Mouse (Mus musculus): ENCODE results near the gene Lrriq1. TPM values are rescaled to one million over a fixed set of nuclear protein-coding genes. Genes with fewer than 3 reads are reported as not detected.

Lrriq1 gene
- polyA plus RNA-seq, 1 experiment from 2014 or later = 2.1 TPM

DNA sequence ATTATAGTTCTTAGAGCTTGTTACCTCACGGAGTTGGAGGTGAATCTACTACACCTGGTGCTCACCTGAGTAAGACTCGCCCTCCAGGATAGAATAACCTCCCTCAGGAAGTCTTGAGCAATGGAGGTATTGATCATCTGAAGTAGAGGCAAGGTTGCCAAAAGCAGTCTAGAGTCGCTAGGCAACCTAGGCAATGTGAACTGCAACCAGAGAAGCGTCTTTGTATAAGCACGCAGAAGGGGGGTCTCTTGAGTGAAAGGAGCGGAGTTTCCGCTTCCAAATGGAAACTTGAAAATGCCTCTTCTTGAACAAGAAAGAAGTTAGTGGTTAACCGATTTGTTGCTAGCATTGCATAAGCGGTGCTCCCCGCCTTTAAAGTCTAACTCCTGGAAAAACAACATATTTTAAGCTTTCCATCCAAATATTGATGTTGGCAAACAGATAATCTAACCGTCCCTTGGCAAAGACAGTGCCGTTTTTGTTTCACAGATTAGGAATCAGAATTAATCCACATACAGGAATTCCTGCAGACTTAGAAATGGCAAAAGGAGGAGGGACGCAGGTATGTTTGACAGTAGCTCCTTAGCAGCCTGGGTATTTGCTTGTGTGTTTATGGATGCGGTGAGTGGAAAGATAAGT, 201.0 kb downstream of the Lrriq1 start:
- WGBS = 1% methylated on average over 14 of the region's 14 CpGs
- Histone ChIP-seq H3K27me3 (ENCODE audit: control insufficient read depth, insufficient read depth, low read length) (peaks cover 48% of the 10 kb centered on the region), H3K4me2 (ENCODE audit: low read depth, low read length, severe bottlenecking) (no peak overlapping the region), H3K4me3 (ENCODE audit: low read depth, low read length) (no peak overlapping the region), H3K27ac (ENCODE audit: low read depth, low read length) (no peak overlapping the region), H3K4me1 (replicated peaks; ENCODE audit: control insufficient read depth, insufficient read depth, low read length) (no peaks in the 10 kb centered on the region), H3K36me3 (ENCODE audit: control insufficient read depth, insufficient read depth, low read length) (no peaks in the 10 kb centered on the region), H3K9ac (ENCODE audit: low read length) (no peak overlapping the region), H3K9me3 (ENCODE audit: control insufficient read depth, low read length) (no peaks in the 10 kb centered on the region)
- DNase-seq (ENCODE audit: low spot score) (no peak), ATAC-seq (replicated peaks; ENCODE audit: low FRiP score) (peak; percentile 56)

DNA sequence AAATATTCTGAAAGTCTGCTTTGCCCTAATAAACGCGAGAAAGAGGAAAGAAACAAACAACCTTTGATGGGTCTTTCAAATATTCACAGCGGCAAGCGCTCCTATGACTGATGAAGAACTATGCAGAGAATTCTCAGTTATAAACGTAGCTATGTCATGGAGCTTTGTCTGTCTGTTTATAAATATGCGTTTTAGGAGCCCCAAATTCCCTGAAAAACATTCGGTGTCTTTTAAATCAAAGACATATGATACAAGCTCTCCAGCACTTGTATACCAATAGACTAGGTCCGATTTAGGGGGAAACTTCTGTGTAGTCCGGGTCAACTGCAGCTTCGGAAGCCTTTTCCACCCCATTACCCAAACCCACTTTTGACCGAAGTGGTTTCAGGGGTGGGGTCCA, 205.2 kb downstream of the Lrriq1 start:
- peaks cover 70% of the 10 kb centered on the region for H3K27me3 ChIP-seq (ENCODE audit: control insufficient read depth, insufficient read depth, low read length)
- H3K4me1 ChIP-seq (replicated peaks; ENCODE audit: control insufficient read depth, insufficient read depth, low read length) = 0 out of 2 replicates have a peak, but pooled peaks cover 5% of the 10 kb centered on the region
- no peak for ATAC-seq (replicated peaks; ENCODE audit: low FRiP score)
- H3K4me2 ChIP-seq (ENCODE audit: low read depth, low read length, severe bottlenecking) = no peak overlapping the region
- no peaks in the 10 kb centered on the region for H3K9me3 ChIP-seq (ENCODE audit: control insufficient read depth, low read length)
- no peaks in the 10 kb centered on the region for H3K36me3 ChIP-seq (ENCODE audit: control insufficient read depth, insufficient read depth, low read length)
- peak; percentile 45 for DNase-seq (ENCODE audit: low spot score)
- no peak overlapping the region for H3K27ac ChIP-seq (ENCODE audit: low read depth, low read length)
- H3K9ac ChIP-seq (ENCODE audit: low read length) = no peak overlapping the region
- H3K4me3 ChIP-seq (ENCODE audit: low read depth, low read length) = no peak overlapping the region
- 2% methylated on average over 11 of the region's 11 CpGs for WGBS

DNA sequence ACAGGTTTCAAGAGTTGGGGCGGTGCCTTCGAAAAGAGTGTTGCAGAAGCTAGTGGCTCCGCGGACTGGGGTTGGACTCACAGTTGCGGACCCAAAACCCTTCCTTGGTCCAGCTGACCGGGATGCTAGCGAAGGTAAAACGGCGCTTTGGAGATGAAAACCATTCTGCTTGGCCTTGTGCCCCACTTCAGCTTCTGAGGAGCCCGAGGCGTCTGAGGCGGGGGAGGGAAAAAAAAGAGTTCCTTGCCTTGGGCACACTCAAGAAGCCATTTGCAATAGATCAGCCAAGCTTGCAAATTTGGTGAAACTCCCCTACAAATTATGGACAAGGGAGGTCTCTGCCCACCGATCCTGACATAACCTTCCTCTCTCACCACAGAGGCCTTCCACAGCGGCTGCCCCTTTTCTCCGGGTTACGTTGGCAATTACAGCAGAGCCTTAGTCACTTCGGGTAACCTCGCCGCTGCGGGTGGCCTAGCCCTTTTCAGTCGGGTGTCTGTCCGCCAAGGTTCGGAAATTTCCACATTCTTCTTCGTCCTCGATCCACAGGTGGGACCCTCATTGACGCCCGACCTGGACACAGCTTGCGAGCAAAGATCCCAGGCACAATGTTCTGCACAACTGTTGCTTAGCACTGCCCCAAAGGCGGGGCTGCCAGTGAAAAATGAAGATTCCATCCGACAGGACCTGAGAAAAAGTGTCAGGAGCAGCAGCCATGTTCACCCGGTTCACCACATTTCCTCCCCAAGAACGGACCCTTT, 206.2 kb downstream of the Lrriq1 start, which contains the start of gene Alx1:
TSS of gene Alx1 (minus strand) at position 486 of the 761 bp plus-strand sequence.
- no peaks in the 10 kb centered on the region for H3K36me3 ChIP-seq (ENCODE audit: control insufficient read depth, insufficient read depth, low read length)
- peaks cover 63% of the 10 kb centered on the region for H3K27me3 ChIP-seq (ENCODE audit: control insufficient read depth, insufficient read depth, low read length)
- peak within 1 kb of the TSS; percentile 30 for H3K4me3 ChIP-seq (ENCODE audit: low read depth, low read length)
- no peak for ATAC-seq (replicated peaks; ENCODE audit: low FRiP score)
- H3K4me2 ChIP-seq (ENCODE audit: low read depth, low read length, severe bottlenecking) = peak within 1 kb of the TSS; percentile 24; the same call in 1 of the 2 replicates
- peak; percentile 62 for DNase-seq (ENCODE audit: low spot score)
- no peak within 1 kb of the TSS for H3K27ac ChIP-seq (ENCODE audit: low read depth, low read length)
- 0 out of 2 replicates have a peak, but pooled peaks cover 5% of the 10 kb centered on the region for H3K4me1 ChIP-seq (replicated peaks; ENCODE audit: control insufficient read depth, insufficient read depth, low read length)
- WGBS = under 1% methylated on average over 32 of the region's 32 CpGs
- H3K9me3 ChIP-seq (ENCODE audit: control insufficient read depth, low read length) = no peaks in the 10 kb centered on the region
- H3K9ac ChIP-seq (ENCODE audit: low read length) = no peak within 1 kb of the TSS

DNA sequence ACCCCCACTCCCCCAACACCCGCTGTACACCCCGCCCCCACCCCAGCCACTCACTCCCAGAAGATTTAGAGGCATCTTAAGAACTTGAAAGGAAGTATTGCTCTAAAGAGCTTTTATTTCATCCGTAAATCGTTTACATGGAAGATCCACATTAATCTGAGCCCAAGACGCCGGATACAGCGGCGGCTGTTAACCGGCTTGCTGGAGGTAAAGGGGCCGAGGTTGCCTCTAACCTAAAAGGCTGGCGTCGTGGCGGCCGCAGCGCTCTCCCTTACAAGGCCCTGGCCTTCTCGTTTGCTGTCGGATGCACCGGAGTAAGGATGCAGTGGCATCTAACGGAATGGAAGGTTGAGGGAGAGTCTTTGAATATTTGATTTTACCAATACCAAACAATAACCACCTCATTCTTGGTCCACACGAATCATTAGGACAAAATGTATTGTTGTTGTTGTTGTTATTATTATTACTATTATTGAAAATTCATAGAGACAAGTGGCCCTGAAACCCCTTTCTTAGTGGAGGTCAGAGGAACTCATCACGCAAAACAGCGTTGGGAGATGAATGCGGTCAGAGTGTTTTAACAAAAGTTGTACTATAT, 206.9 kb downstream of the Lrriq1 start:
- H3K9ac ChIP-seq (ENCODE audit: low read length) = no peak overlapping the region
- 0 out of 2 replicates have a peak, but pooled peaks cover 5% of the 10 kb centered on the region for H3K4me1 ChIP-seq (replicated peaks; ENCODE audit: control insufficient read depth, insufficient read depth, low read length)
- H3K9me3 ChIP-seq (ENCODE audit: control insufficient read depth, low read length) = no peaks in the 10 kb centered on the region
- peaks cover 57% of the 10 kb centered on the region for H3K27me3 ChIP-seq (ENCODE audit: control insufficient read depth, insufficient read depth, low read length)
- no peak overlapping the region for H3K27ac ChIP-seq (ENCODE audit: low read depth, low read length)
- peak overlapping the region; percentile 30; the same call in 1 of the 2 replicates for H3K4me3 ChIP-seq (ENCODE audit: low read depth, low read length)
- H3K4me2 ChIP-seq (ENCODE audit: low read depth, low read length, severe bottlenecking) = no peak overlapping the region; the same call in 1 of the 2 replicates
- under 1% methylated on average over 23 of the region's 23 CpGs for WGBS
- no peaks in the 10 kb centered on the region for H3K36me3 ChIP-seq (ENCODE audit: control insufficient read depth, insufficient read depth, low read length)
- no peak for ATAC-seq (replicated peaks; ENCODE audit: low FRiP score)
- DNase-seq (ENCODE audit: low spot score) = peak; percentile 63

DNA sequence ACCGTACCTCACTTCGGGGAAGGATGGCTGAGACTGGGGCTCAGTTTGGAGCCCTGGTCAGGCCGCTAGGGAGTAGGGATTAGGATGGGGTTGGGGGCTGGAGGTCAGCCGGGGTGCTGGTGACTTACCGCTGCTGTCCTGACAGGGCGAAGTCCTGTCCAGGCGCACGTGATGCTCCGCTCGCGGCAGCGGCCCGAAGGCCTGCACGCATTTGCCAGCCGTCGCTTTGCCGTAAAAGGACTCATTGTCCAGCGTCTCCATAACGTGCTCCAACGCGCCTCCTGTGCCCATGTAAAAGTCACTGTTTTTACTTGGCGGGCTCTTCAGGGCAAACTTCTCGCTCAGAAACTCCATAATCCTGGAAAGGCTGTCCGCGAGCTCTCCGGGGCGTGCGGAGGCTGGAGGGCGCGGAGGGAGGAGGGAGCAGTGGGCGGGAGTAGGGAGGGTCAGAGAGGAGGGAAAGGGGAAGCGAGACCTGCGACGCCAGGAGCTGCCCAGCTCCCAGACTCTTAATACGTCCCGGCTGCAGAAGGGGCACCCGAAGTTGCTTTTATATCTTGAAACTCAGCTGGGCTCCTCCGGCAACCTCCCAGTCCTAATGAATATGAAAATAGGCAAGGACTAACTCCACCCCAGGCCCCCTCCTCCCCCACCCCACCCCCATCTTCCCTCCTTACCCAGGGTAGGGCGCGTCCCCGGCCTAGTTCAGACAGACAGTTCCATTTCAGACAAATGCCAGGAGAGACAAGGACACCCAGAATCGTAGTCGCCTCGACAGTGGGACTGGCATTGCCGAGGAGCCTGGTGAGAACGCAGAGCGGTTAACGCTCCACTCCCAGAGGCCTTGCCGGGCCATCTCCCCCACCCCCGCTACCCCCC, 207.6 kb downstream of the Lrriq1 start:
- Histone ChIP-seq H3K9ac (ENCODE audit: low read length) (peak overlapping the region; percentile 44; the same call in 1 of the 2 replicates), H3K4me2 (ENCODE audit: low read depth, low read length, severe bottlenecking) (peak overlapping the region; percentile 41), H3K27ac (ENCODE audit: low read depth, low read length) (peak overlapping the region; percentile 27; the same call in 1 of the 2 replicates), H3K27me3 (ENCODE audit: control insufficient read depth, insufficient read depth, low read length) (peaks cover 56% of the 10 kb centered on the region), H3K9me3 (ENCODE audit: control insufficient read depth, low read length) (no peaks in the 10 kb centered on the region), H3K4me1 (replicated peaks; ENCODE audit: control insufficient read depth, insufficient read depth, low read length) (0 out of 2 replicates have a peak, but pooled peaks cover 5% of the 10 kb centered on the region), H3K4me3 (ENCODE audit: low read depth, low read length) (peak overlapping the region; percentile 30), H3K36me3 (ENCODE audit: control insufficient read depth, insufficient read depth, low read length) (no peaks in the 10 kb centered on the region)
- DNase-seq (ENCODE audit: low spot score) (peak; percentile 76), ATAC-seq (replicated peaks; ENCODE audit: low FRiP score) (peak; percentile 75)
- under 1% methylated on average over 49 of the region's 50 CpGs for WGBS

DNA sequence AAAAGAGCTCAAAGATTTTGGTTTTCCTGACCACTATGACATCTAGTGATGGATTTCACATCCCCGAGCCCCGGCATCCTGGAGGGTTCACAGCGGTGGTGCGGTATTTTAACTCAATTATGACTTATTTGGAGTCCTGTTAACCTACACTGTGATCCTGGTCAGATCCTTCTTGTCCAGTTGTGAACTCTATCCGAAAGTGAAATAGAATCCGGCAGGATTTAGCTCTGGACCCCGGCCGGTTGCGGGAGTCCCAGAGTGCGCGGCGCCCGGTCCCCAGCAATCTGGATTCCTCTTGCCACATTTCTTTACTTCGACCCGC, 208.2 kb downstream of the Lrriq1 start:
- Histone ChIP-seq H3K27me3 (ENCODE audit: control insufficient read depth, insufficient read depth, low read length) (peaks cover 50% of the 10 kb centered on the region), H3K4me3 (ENCODE audit: low read depth, low read length) (peak overlapping the region; percentile 30), H3K9ac (ENCODE audit: low read length) (peak overlapping the region; percentile 44; the same call in 1 of the 2 replicates), H3K9me3 (ENCODE audit: control insufficient read depth, low read length) (no peaks in the 10 kb centered on the region), H3K4me1 (replicated peaks; ENCODE audit: control insufficient read depth, insufficient read depth, low read length) (0 out of 2 replicates have a peak, but pooled peaks cover 5% of the 10 kb centered on the region), H3K4me2 (ENCODE audit: low read depth, low read length, severe bottlenecking) (peak overlapping the region; percentile 41), H3K27ac (ENCODE audit: low read depth, low read length) (peak overlapping the region; percentile 27; the same call in 1 of the 2 replicates), H3K36me3 (ENCODE audit: control insufficient read depth, insufficient read depth, low read length) (no peaks in the 10 kb centered on the region)
- no peak for ATAC-seq (replicated peaks; ENCODE audit: low FRiP score)
- no peak for DNase-seq (ENCODE audit: low spot score)
- under 1% methylated on average over 15 of the region's 15 CpGs for WGBS

DNA sequence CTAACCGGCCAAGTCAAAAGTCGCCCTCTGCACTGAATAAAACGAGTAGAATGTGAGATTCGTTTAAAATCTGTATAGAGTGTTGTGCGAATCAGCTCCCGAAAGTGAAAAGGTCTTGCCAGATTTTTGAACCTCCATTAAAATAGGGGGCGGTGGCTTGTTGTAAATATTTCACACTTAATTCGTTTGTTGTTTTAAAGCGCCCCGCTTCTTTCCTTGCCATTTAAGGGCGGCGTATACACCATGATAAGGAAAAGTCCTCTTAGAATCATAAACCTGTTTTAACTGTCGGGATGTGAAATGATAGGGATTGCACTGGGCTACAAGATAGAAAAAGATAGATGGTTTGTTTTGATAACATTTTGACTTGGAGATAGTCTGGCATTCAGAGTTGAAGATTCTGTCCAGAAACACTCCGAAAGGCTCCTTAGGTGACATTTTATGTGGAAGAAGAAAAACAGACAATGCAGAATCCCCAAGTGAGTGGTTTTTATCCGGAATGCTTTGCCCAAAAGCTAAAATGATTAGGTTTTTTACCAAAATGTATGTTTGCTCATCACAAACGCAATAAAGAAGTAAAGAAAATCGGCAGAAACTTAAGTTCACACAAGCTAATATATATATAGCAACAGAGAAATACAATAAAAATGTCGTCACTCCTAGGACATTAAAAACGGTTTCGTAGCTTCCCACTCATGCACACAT, 208.7 kb downstream of the Lrriq1 start:
- Histone ChIP-seq H3K4me2 (ENCODE audit: low read depth, low read length, severe bottlenecking) (peak overlapping the region; percentile 41; the same call in 1 of the 2 replicates), H3K4me1 (replicated peaks; ENCODE audit: control insufficient read depth, insufficient read depth, low read length) (0 out of 2 replicates have a peak, but pooled peaks cover 5% of the 10 kb centered on the region), H3K9ac (ENCODE audit: low read length) (no peak overlapping the region), H3K27me3 (ENCODE audit: control insufficient read depth, insufficient read depth, low read length) (peaks cover 48% of the 10 kb centered on the region), H3K4me3 (ENCODE audit: low read depth, low read length) (peak overlapping the region; percentile 30), H3K9me3 (ENCODE audit: control insufficient read depth, low read length) (no peaks in the 10 kb centered on the region), H3K36me3 (ENCODE audit: control insufficient read depth, insufficient read depth, low read length) (no peaks in the 10 kb centered on the region), H3K27ac (ENCODE audit: low read depth, low read length) (no peak overlapping the region)
- no peak for ATAC-seq (replicated peaks; ENCODE audit: low FRiP score)
- no peak for DNase-seq (ENCODE audit: low spot score)
- under 1% methylated on average over 20 of the region's 20 CpGs for WGBS

All from forebrain, embryonic 11.5 days (tissue).